Mouse (Mus musculus) kidney, adult 2 months (tissue): ENCODE measurements at regions not wholly inside any gene's neighbourhood (a gene's known extent, or its start where the extent isn't known, plus 50 kb on each side); places are given as distances from the start of the nearest gene placed in this dataset.

ENCODE experiments used
- DNase-seq: peaks from one replicate; pipeline ENCODE4 v3.0.0; 2021
- H3K27ac ChIP-seq: fragments of 200-500 bp; 2 replicates; pipeline ENCODE4 v1.5.1; 2012; ENCODE audit warnings: low read depth, low read length, control low read depth, inconsistent platforms; ENCODE audit not compliant: insufficient read depth
- H3K27me3 ChIP-seq: fragments of 200-500 bp; replicated peaks from 2 replicates; pipeline ENCODE4 v1.6.1; 2012; ENCODE audit warnings: mild to moderate bottlenecking, moderate library complexity, low read length, inconsistent platforms; ENCODE audit not compliant: control insufficient read depth, insufficient read depth
- H3K36me3 ChIP-seq: fragments of 200-500 bp; 2 replicates; pipeline ENCODE4 v1.6.1; 2012; ENCODE audit warnings: mild to moderate bottlenecking, moderate library complexity, low read length, inconsistent platforms; ENCODE audit not compliant: control insufficient read depth, insufficient read depth
- H3K4me1 ChIP-seq: fragments of 200-500 bp; 2 replicates; pipeline ENCODE4 v1.6.1; 2011; ENCODE audit warnings: low read length; ENCODE audit not compliant: control insufficient read depth, insufficient read depth
- H3K4me3 ChIP-seq: fragments of 200-500 bp; 2 replicates; pipeline ENCODE4 v1.5.1; 2011; ENCODE audit warnings: mild to moderate bottlenecking, low read depth, low read length, control low read depth; ENCODE audit not compliant: insufficient read depth
- CTCF ChIP-seq: fragments of 200-500 bp; conservative IDR thresholded peaks from 2 replicates; pipeline ENCODE4 v1.5.1; 2011; ENCODE audit warnings: low read depth, mild to moderate bottlenecking, control low read depth, low read length, moderate library complexity, mixed read lengths; ENCODE audit not compliant: insufficient read depth, insufficient read length
- POLR2A ChIP-seq: fragments of 200-500 bp; IDR thresholded peaks from one replicate; pipeline ENCODE4 v1.6.1; 2011; ENCODE audit warnings: low read depth, low read length, control low read depth
- WGBS: fragments of 180-500 bp; shearing (Covaris S2); methylation state at CpG from one replicate; pipeline ENCODE4 v1.1.7; 2018; 5-methylcytosine and 5-hydroxymethylcytosine counted together

- no peak overlapping the region for H3K27ac ChIP-seq
- no peak for DNase-seq
- TF ChIP-seq POLR2A (no peak), CTCF (no peak)
- H3K4me1 ChIP-seq: no peaks in the 10 kb centered on the region
- 74% methylated on average over 4 of the region's 4 CpGs for WGBS
- no peaks in the 10 kb centered on the region for H3K27me3 ChIP-seq
- H3K4me3 ChIP-seq: no peak overlapping the region
- no peaks in the 10 kb centered on the region for H3K36me3 ChIP-seq
Measured at GRCm38 (mm10) chr12:106524411-106524810, 514.4 kb downstream of the Vrk1 start.

GRCm38 (mm10) chr12:106527116-106527515, 517.1 kb downstream of the Vrk1 start:
- H3K4me3 ChIP-seq: no peak overlapping the region
- H3K4me1 ChIP-seq: no peaks in the 10 kb centered on the region
- H3K27ac ChIP-seq: no peak overlapping the region
- no peaks in the 10 kb centered on the region for H3K36me3 ChIP-seq
- no peaks in the 10 kb centered on the region for H3K27me3 ChIP-seq
- TF ChIP-seq POLR2A (no peak), CTCF (no peak)
- DNase-seq: no peak
- WGBS: 66% methylated on average over 8 of the region's 8 CpGs

GRCm38 (mm10) chr12:106527699-106528434, 517.8 kb downstream of the Vrk1 start:
- no peak for DNase-seq
- no peaks in the 10 kb centered on the region for H3K27me3 ChIP-seq
- H3K36me3 ChIP-seq: no peaks in the 10 kb centered on the region
- no peak overlapping the region for H3K4me3 ChIP-seq
- H3K27ac ChIP-seq: no peak overlapping the region
- H3K4me1 ChIP-seq: no peaks in the 10 kb centered on the region
- 5% methylated on average over 20 of the region's 20 CpGs for WGBS
- TF ChIP-seq POLR2A (no peak), CTCF (no peak)

GRCm38 (mm10) chr12:106528521-106528920, 518.5 kb downstream of the Vrk1 start:
- Histone ChIP-seq H3K36me3 (no peaks in the 10 kb centered on the region), H3K4me1 (no peaks in the 10 kb centered on the region), H3K4me3 (no peak overlapping the region), H3K27ac (no peak overlapping the region), H3K27me3 (no peaks in the 10 kb centered on the region)
- WGBS: 20% methylated on average over 10 of the region's 10 CpGs
- no peak for DNase-seq
- TF ChIP-seq POLR2A (no peak), CTCF (no peak)

- Histone ChIP-seq H3K27ac (no peak overlapping the region), H3K4me3 (no peak overlapping the region), H3K4me1 (no peaks in the 10 kb centered on the region), H3K27me3 (no peaks in the 10 kb centered on the region), H3K36me3 (no peaks in the 10 kb centered on the region)
- DNase-seq: no peak
- no peak for TF ChIP-seq CTCF
- no peak for TF ChIP-seq POLR2A
- WGBS: 19% methylated on average over 11 of the region's 11 CpGs
Measured at GRCm38 (mm10) chr12:106529175-106529574, 519.1 kb downstream of the Vrk1 start.

GRCm38 (mm10) chr12:106535086-106535485, 525.1 kb downstream of the Vrk1 start:
- DNase-seq: no peak
- TF ChIP-seq POLR2A (no peak), CTCF (no peak)
- no peaks in the 10 kb centered on the region for H3K27me3 ChIP-seq
- no peak overlapping the region for H3K4me3 ChIP-seq
- no peaks in the 10 kb centered on the region for H3K4me1 ChIP-seq
- H3K27ac ChIP-seq: no peak overlapping the region
- 42% methylated on average over 2 of the region's 2 CpGs for WGBS
- H3K36me3 ChIP-seq: no peaks in the 10 kb centered on the region

- no peak for TF ChIP-seq POLR2A
- TF ChIP-seq CTCF: no peak
- Histone ChIP-seq H3K27me3 (no peaks in the 10 kb centered on the region), H3K27ac (no peak overlapping the region), H3K4me1 (no peaks in the 10 kb centered on the region), H3K4me3 (no peak overlapping the region), H3K36me3 (no peaks in the 10 kb centered on the region)
- DNase-seq: no peak
- 31% methylated on average over 8 of the region's 8 CpGs for WGBS
Measured at GRCm38 (mm10) chr12:106535628-106536288, 525.7 kb downstream of the Vrk1 start.
